ENCODE assay signal across 8 mouse cellular contexts in the genomic region with DNA sequence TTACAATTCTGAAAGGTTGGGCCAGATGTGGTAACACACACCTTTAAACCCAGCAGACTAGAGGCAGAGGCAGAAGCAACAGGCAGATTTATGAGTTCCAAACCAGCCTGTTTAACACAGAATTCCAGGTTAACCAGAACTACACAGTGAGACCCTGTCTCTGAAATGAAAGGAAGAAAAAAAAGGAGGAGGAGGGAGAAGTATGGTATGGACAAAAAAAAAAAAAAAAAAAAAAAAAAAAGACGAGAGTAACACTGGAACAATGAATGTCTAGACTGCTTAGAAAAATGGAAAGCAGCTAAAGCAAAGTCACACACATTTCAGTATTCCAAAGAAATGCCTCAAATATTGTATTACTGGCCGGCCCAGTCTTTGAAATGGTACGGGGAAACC. TPM values are rescaled to one million over a fixed set of nuclear protein-coding genes. Genes with fewer than 3 reads are reported as not detected.
DNase-seq lines count a peak whose midpoint lies in the region; ATAC-seq and TF ChIP-seq lines count a peak whose summit lies in the region.

No protein-coding gene starts in this region.

- peak overlapping the region; percentile 83 for H3K9ac ChIP-seq in kidney, embryonic 16.5 days (replicated peaks; ENCODE audit: low read length)
- H3K9ac ChIP-seq in hindbrain, embryonic 16.5 days (ENCODE audit: low read depth, low read length), result peak overlapping the region; percentile 82
- H3K9ac ChIP-seq in midbrain, postnatal 0 days (replicated peaks; ENCODE audit: low read length, poor library complexity, severe bottlenecking), result peak overlapping the region; percentile 75

- no peaks in the 10 kb centered on the region for H3K36me3 ChIP-seq in kidney, embryonic 16.5 days (ENCODE audit: insufficient read depth, low read length)
- no peaks in the 10 kb centered on the region for H3K36me3 ChIP-seq in hindbrain, embryonic 16.5 days (ENCODE audit: control insufficient read depth, insufficient read depth, low read length)
- H3K36me3 ChIP-seq in midbrain, postnatal 0 days (ENCODE audit: insufficient read depth, low read length), result no peaks in the 10 kb centered on the region

- intact Hi-C loops in left cerebral cortex, postnatal 10 days (cut with DNase I), result no loop called here

- no peak for TF ChIP-seq CTCF in midbrain, postnatal 0 days (IDR thresholded peaks at IDR 0.05)

- H3K27ac ChIP-seq in kidney, embryonic 16.5 days (ENCODE audit: low read length), result no peak overlapping the region
- no peak overlapping the region for H3K27ac ChIP-seq in brown adipose tissue, adult 24 weeks (replicated peaks; ENCODE audit: low read depth, low read length)
- H3K27ac ChIP-seq in hindbrain, embryonic 16.5 days (ENCODE audit: low read depth, low read length), result peak overlapping the region; percentile 67; the same call in 1 of the 2 replicates
- H3K27ac ChIP-seq in midbrain, postnatal 0 days (ENCODE audit: low read depth, low read length), result no peak overlapping the region; the same call in 1 of the 2 replicates

- peak overlapping the region; percentile 81 for H3K4me2 ChIP-seq in kidney, embryonic 16.5 days (replicated peaks; ENCODE audit: low read depth, low read length)
- peak overlapping the region; percentile 95 for H3K4me2 ChIP-seq in hindbrain, embryonic 16.5 days (ENCODE audit: low read length)
- peak overlapping the region; percentile 79 for H3K4me2 ChIP-seq in midbrain, postnatal 0 days (ENCODE audit: low read depth, low read length, poor library complexity, severe bottlenecking)

- peaks cover 4% of the 10 kb centered on the region for H3K9me3 ChIP-seq in kidney, embryonic 16.5 days (ENCODE audit: low read length)
- H3K9me3 ChIP-seq in hindbrain, embryonic 16.5 days (ENCODE audit: control insufficient read depth, low read length), result no peaks in the 10 kb centered on the region
- H3K9me3 ChIP-seq in midbrain, postnatal 0 days (ENCODE audit: low read length), result no peaks in the 10 kb centered on the region

- no peak for ATAC-seq in kidney, embryonic 16.5 days (ENCODE audit: low FRiP score, low TSS enrichment)
- ATAC-seq in hindbrain, embryonic 16.5 days, result no peak
- no peak for ATAC-seq in midbrain, postnatal 0 days (ENCODE audit: low FRiP score)

- H3K4me3 ChIP-seq in kidney, embryonic 16.5 days (ENCODE audit: low read length), result peak overlapping the region; percentile 89
- H3K4me3 ChIP-seq in brown adipose tissue, adult 24 weeks (ENCODE audit: insufficient read depth, low read depth, low read length), result peak overlapping the region; percentile 79
- peak overlapping the region; percentile 66 for H3K4me3 ChIP-seq in hindbrain, embryonic 16.5 days (ENCODE audit: low read length)
- peak overlapping the region; percentile 89 for H3K4me3 ChIP-seq in midbrain, postnatal 0 days (ENCODE audit: low read depth, low read length)

- WGBS in kidney, embryonic 16.5 days, result 0% methylated on average over 3 of the region's 3 CpGs
- WGBS in hindbrain, embryonic 16.5 days, result 0% methylated on average over 3 of the region's 3 CpGs
- WGBS in midbrain, postnatal 0 days, result 0% methylated on average over 3 of the region's 3 CpGs

- no peaks in the 10 kb centered on the region for H3K27me3 ChIP-seq in kidney, embryonic 16.5 days (ENCODE audit: insufficient read depth, low read length)
- no peaks in the 10 kb centered on the region for H3K27me3 ChIP-seq in hindbrain, embryonic 16.5 days (replicated peaks; ENCODE audit: control insufficient read depth, insufficient read depth, low read length)
- H3K27me3 ChIP-seq in midbrain, postnatal 0 days (ENCODE audit: insufficient read depth, low read length), result no peaks in the 10 kb centered on the region

- no peak for DNase-seq in kidney, adult 8-10 months
- no peak for DNase-seq in midbrain, postnatal 0 days (ENCODE audit: low spot score)
- DNase-seq in left cerebral cortex, adult 18-20 months (ENCODE audit: low spot score in 2 of 2), result no peak
- no peak for DNase-seq in adrenal gland, postnatal 4 days (ENCODE audit: low spot score in 2 of 2)
- DNase-seq in left cerebral cortex, postnatal 10 days (ENCODE audit: extremely low spot score in 1 of 2, low spot score in 2 of 2), result no peak

- peaks cover 20% of the 10 kb centered on the region for H3K4me1 ChIP-seq in kidney, embryonic 16.5 days (ENCODE audit: insufficient read depth, low read length)
- H3K4me1 ChIP-seq in brown adipose tissue, adult 24 weeks (ENCODE audit: control insufficient read depth, insufficient read depth, insufficient read length, low read length), result no peaks in the 10 kb centered on the region
- peaks cover 9% of the 10 kb centered on the region for H3K4me1 ChIP-seq in hindbrain, embryonic 16.5 days (ENCODE audit: control insufficient read depth, insufficient read depth, low read depth, low read length)
- H3K4me1 ChIP-seq in midbrain, postnatal 0 days (ENCODE audit: insufficient read depth, low read length), result peaks cover 9% of the 10 kb centered on the region; the same call in 1 of the 2 replicates

RNA-seq across cellular contexts. Expression of a gene that starts 0.9 kb away (rescaled TPM):
- 24.8 and 24.9 TPM in 2 replicates for polyA plus RNA-seq in kidney, embryonic 16.5 days (2015; fragmentation: Nextera tagmentation; extraction: Ambion mirVana)
- polyA plus RNA-seq in brown adipose tissue, adult 24 weeks (2012; ENCODE audit: insufficient read depth, insufficient read length, missing spikeins), result 13.0 and 22.2 TPM in 2 replicates
- 14.3 and 15.2 TPM in 2 replicates for polyA plus RNA-seq in hindbrain, embryonic 16.5 days (2015; fragmentation: Nextera tagmentation; extraction: Ambion mirVana)
- total RNA-seq in midbrain, postnatal 0 days (2014; rRNA removed), result 21.7 and 23.6 TPM in 2 replicates
- polyA plus RNA-seq in midbrain, postnatal 0 days (2015; fragmentation: Nextera tagmentation; extraction: Ambion mirVana), result 8.8 and 10.4 TPM in 2 replicates
- 10 to 100 TPM; 49.1 to 52.0 TPM for total RNA-seq in left cerebral cortex, adult 18-20 months (2021)
- total RNA-seq in adrenal gland, postnatal 4 days (2021), result 10 to 100 TPM; 34.3 to 39.5 TPM
- total RNA-seq in left cerebral cortex, postnatal 10 days (2021), result 10 to 100 TPM; 28.3 to 30.1 TPM
